Mouse (Mus musculus): ENCODE data around the gene Atp7b. TPM values are rescaled to one million over a fixed set of nuclear protein-coding genes. Genes with fewer than 3 reads are reported as not detected.
A peak's percentile ranks its signal among the peaks of the same experiment; 100 is the strongest.

Atp7b gene
- polyA plus RNA-seq, 1 experiment from 2014 or later = 2.6 TPM

DNA sequence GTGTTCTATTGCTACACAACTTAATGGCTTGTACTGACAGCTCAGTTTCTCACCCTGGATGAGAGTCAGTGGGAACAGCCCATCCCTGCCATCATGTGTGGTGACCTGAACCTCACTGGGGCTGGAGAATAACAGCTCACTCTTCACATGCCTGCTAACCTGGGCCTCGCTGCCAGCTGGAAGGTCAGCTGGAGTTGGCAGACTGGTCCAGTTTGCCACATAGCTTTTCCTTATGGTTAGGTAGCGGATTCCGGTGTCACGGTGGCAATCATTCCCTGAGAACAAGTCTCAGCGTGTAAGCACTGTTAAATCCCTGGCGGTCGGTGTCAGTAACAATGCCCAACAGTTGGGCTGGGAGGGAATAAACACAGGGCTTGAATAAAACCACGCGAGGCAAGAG is 24.0 kb downstream of the Atp7b start:
- WGBS = 91% methylated on average over 9 of the region's 9 CpGs
- Histone ChIP-seq H3K27ac (ENCODE audit: low read length) (no peak overlapping the region), H3K4me1 (replicated peaks; ENCODE audit: control insufficient read depth, insufficient read depth, low read length) (no peaks in the 10 kb centered on the region)

DNA sequence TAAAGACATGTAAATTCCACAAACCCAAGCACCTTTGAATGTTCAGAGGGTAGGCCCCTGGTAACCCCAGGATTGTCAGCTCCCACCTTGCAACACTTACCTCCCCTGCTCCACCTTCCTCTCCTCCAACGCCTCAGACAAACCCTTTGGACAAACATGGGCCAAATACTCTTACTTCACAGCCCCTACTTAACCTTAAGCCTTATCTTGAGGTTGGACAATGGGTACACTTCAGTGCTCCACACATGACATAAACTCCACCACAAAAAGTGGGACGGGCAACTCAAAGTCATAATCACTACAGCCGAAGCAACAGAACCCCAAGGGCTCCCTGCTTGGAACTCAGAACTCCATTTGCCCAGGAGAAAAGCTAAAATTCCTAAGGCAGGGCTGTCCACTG is 29.1 kb downstream of the Atp7b start:
- Histone ChIP-seq H3K36me3 (ENCODE audit: control insufficient read depth, insufficient read depth, low read length) (no peaks in the 10 kb centered on the region), H3K4me3 (ENCODE audit: low read length) (no peak overlapping the region), H3K4me2 (ENCODE audit: low read depth, low read length) (no peak overlapping the region), H3K27ac (ENCODE audit: low read length) (no peak overlapping the region), H3K9me3 (ENCODE audit: control insufficient read depth, low read length) (no peaks in the 10 kb centered on the region), H3K9ac (ENCODE audit: low read length) (no peak overlapping the region), H3K27me3 (ENCODE audit: control insufficient read depth, insufficient read depth, low read depth, low read length) (no peaks in the 10 kb centered on the region), H3K4me1 (replicated peaks; ENCODE audit: control insufficient read depth, insufficient read depth, low read length) (no peaks in the 10 kb centered on the region)
- no peak for ATAC-seq (ENCODE audit: low read depth)
- WGBS = 54% methylated on average over 3 of the region's 3 CpGs

More for the DNA sequence above, 24.0 kb downstream of the Atp7b start:
- Histone ChIP-seq H3K4me3 (ENCODE audit: low read length) (no peak overlapping the region), H3K9me3 (ENCODE audit: control insufficient read depth, low read length) (no peaks in the 10 kb centered on the region), H3K27me3 (ENCODE audit: control insufficient read depth, insufficient read depth, low read depth, low read length) (no peaks in the 10 kb centered on the region; the same call in 1 of the 2 replicates), H3K36me3 (ENCODE audit: control insufficient read depth, insufficient read depth, low read length) (no peaks in the 10 kb centered on the region), H3K4me2 (ENCODE audit: low read depth, low read length) (no peak overlapping the region), H3K9ac (ENCODE audit: low read length) (no peak overlapping the region)
- ATAC-seq (ENCODE audit: low read depth) = no peak

DNA sequence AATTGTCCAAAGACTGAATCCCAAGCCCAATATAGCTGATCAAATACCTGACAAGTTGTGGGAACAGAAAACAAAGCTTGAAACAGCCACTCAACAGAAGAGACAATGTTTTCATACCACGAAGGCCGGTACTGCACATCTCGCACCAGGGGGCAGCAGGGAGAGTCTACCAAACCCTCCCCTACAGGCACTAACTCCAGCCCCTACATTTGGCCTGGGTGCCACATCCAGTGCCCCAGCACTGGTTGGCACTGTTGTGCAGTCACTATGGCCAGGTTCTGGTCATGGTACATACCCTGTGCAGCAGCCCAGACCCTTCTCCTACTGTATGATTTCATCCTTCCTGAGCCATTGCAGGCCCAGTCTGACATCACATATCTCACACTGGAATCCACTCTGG is 31.1 kb downstream of the Atp7b start:
- H3K9me3 ChIP-seq (ENCODE audit: control insufficient read depth, low read length) = no peaks in the 10 kb centered on the region
- no peaks in the 10 kb centered on the region for H3K27me3 ChIP-seq (ENCODE audit: control insufficient read depth, insufficient read depth, low read depth, low read length)
- WGBS = 82% methylated on average over 3 of the region's 3 CpGs
- H3K4me1 ChIP-seq (replicated peaks; ENCODE audit: control insufficient read depth, insufficient read depth, low read length) = no peaks in the 10 kb centered on the region
- no peak for ATAC-seq (ENCODE audit: low read depth)
- H3K9ac ChIP-seq (ENCODE audit: low read length) = no peak overlapping the region
- H3K4me2 ChIP-seq (ENCODE audit: low read depth, low read length) = no peak overlapping the region
- H3K36me3 ChIP-seq (ENCODE audit: control insufficient read depth, insufficient read depth, low read length) = no peaks in the 10 kb centered on the region
- H3K4me3 ChIP-seq (ENCODE audit: low read length) = no peak overlapping the region
- H3K27ac ChIP-seq (ENCODE audit: low read length) = no peak overlapping the region

DNA sequence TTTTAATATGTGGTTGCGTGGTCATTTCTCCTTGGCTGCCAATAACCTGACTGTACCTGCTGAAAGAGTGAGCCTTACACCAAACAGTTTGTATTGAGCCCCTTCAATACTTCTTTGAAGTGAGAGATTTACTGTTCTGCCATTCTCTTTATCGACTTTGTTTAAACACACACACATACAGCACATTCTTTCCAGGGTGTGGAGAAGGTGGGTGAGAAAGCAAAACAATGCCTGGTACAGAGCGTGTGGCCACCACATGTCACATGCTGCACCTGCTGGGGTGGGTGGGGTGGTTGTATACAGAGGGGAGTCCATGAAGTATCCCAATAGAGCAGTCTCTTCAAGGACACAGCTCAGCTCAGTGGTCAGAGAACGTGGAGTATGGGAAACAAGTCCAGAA is 34.9 kb downstream of the Atp7b start:
- H3K4me1 ChIP-seq (replicated peaks; ENCODE audit: control insufficient read depth, insufficient read depth, low read length) = no peaks in the 10 kb centered on the region
- H3K27me3 ChIP-seq (ENCODE audit: control insufficient read depth, insufficient read depth, low read depth, low read length) = no peaks in the 10 kb centered on the region
- 0 out of 2 replicates have a peak overlapping the region, but pooled peaks have one; percentile 25 for H3K27ac ChIP-seq (ENCODE audit: low read length)
- no peaks in the 10 kb centered on the region for H3K9me3 ChIP-seq (ENCODE audit: control insufficient read depth, low read length)
- ATAC-seq (ENCODE audit: low read depth) = peak; percentile 57; the same call in 1 of the 2 replicates
- no peak overlapping the region for H3K4me2 ChIP-seq (ENCODE audit: low read depth, low read length)
- WGBS = 45% methylated on average over 4 of the region's 4 CpGs
- no peak overlapping the region for H3K4me3 ChIP-seq (ENCODE audit: low read length)
- no peak overlapping the region for H3K9ac ChIP-seq (ENCODE audit: low read length)
- H3K36me3 ChIP-seq (ENCODE audit: control insufficient read depth, insufficient read depth, low read length) = no peaks in the 10 kb centered on the region

DNA sequence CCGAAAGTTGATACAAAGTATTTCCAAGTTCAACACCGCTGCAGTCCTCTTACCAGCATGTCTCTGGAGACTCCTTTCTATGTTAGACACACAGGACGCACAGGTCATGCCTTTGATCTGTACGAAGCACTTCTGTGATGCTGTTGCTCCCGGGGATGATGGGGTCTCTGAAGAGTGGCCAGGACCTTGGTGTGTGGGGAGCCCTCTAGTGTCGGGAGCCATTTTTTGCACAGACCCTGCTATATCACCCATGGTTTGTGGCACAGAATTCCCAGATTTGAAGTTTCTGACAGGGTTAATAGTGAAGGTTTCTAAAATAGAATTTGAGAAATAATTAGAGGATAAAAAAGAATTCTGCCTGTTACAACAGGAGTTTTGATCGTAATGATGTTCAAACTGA is 37.9 kb downstream of the Atp7b start:
- H3K27ac ChIP-seq (ENCODE audit: low read length) = no peak overlapping the region
- no peaks in the 10 kb centered on the region for H3K9me3 ChIP-seq (ENCODE audit: control insufficient read depth, low read length)
- H3K4me3 ChIP-seq (ENCODE audit: low read length) = no peak overlapping the region
- H3K4me2 ChIP-seq (ENCODE audit: low read depth, low read length) = no peak overlapping the region
- no peaks in the 10 kb centered on the region for H3K27me3 ChIP-seq (ENCODE audit: control insufficient read depth, insufficient read depth, low read depth, low read length)
- no peak for ATAC-seq (ENCODE audit: low read depth)
- H3K9ac ChIP-seq (ENCODE audit: low read length) = no peak overlapping the region
- WGBS = 44% methylated on average over 7 of the region's 7 CpGs
- no peaks in the 10 kb centered on the region for H3K36me3 ChIP-seq (ENCODE audit: control insufficient read depth, insufficient read depth, low read length)
- H3K4me1 ChIP-seq (replicated peaks; ENCODE audit: control insufficient read depth, insufficient read depth, low read length) = no peaks in the 10 kb centered on the region

DNA sequence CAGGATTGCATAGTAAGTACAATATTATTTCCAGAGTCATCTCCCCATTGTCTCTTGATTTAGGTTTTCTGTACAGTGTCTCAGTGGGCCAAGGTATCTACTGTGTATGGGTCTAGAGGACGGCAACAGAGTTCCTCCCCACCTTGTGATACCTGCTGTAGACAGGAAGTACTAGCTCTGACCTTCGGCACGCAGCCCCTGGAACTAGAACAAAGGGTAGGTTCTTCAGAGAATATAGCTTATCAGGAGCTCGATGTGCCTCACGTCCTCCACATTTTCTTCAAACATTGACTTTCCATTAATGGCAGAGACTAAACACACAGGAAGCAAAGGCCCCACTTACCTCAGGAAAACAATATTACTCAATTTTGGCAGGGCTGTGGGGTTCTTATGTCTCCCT is 40.6 kb downstream of the Atp7b start:
- Histone ChIP-seq H3K9me3 (ENCODE audit: control insufficient read depth, low read length) (no peaks in the 10 kb centered on the region), H3K4me2 (ENCODE audit: low read depth, low read length) (no peak overlapping the region), H3K4me1 (replicated peaks; ENCODE audit: control insufficient read depth, insufficient read depth, low read length) (no peaks in the 10 kb centered on the region), H3K9ac (ENCODE audit: low read length) (no peak overlapping the region), H3K36me3 (ENCODE audit: control insufficient read depth, insufficient read depth, low read length) (no peaks in the 10 kb centered on the region), H3K4me3 (ENCODE audit: low read length) (no peak overlapping the region), H3K27ac (ENCODE audit: low read length) (no peak overlapping the region), H3K27me3 (ENCODE audit: control insufficient read depth, insufficient read depth, low read depth, low read length) (no peaks in the 10 kb centered on the region)
- ATAC-seq (ENCODE audit: low read depth) = no peak; the same call in 1 of the 2 replicates
- 46% methylated on average over 5 of the region's 5 CpGs for WGBS

DNA sequence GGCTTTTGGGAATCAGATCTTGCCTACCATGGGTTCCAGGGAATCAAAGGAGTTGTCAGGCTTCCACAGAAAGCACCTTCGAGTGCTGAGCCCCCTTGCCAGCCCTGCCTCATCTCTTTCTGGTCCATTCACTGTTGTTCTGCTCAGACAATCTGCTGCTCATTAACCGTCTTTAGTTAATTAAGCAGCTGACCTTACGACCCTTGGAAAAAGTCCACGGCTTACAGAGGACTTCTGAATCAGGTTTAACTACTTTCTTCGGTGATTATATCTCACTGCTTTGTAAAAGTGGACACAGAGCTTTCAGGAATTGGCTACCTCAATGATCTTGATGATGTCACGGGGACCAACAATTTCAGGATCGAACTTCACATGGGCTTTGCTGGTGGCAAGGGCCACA is 42.4 kb downstream of the Atp7b start:
- H3K36me3 ChIP-seq (ENCODE audit: control insufficient read depth, insufficient read depth, low read length) = no peaks in the 10 kb centered on the region
- 72% methylated on average over 7 of the region's 7 CpGs for WGBS
- no peaks in the 10 kb centered on the region for H3K9me3 ChIP-seq (ENCODE audit: control insufficient read depth, low read length)
- no peak overlapping the region for H3K27ac ChIP-seq (ENCODE audit: low read length)
- H3K4me3 ChIP-seq (ENCODE audit: low read length) = no peak overlapping the region
- H3K4me2 ChIP-seq (ENCODE audit: low read depth, low read length) = no peak overlapping the region
- H3K27me3 ChIP-seq (ENCODE audit: control insufficient read depth, insufficient read depth, low read depth, low read length) = no peaks in the 10 kb centered on the region
- no peaks in the 10 kb centered on the region for H3K4me1 ChIP-seq (replicated peaks; ENCODE audit: control insufficient read depth, insufficient read depth, low read length)
- ATAC-seq (ENCODE audit: low read depth) = no peak
- no peak overlapping the region for H3K9ac ChIP-seq (ENCODE audit: low read length)

DNA sequence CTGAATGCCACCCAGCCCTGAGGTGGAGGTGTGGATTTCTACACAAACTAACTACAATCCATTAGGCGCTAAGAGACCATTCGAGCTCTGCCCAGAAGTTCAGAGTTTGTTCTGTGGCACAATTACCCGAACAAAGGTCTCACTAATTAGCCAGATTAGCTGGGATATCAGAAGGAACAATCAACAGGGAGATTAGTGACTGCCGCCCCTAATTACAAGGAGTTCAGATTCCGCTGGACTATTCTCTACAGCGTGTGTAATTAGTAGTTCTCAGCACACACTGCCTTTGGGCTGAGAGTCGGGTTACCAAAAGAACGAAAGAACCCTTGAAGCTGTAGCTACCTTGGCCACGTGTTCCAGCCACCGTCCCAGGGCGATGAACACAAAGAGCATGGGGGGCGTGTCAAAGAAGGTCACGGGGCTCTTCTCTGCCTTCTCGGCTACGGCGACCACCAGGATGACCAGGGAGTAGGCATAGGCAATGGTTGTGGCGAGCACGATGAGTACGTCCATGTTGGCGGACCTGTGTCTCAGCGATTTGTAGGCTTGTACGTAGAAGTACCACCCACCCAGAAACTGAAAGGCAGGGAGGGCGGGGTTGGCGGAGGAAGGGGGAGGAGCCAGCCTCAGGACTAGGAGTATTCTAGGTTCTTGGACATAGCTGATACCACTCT is 46.9 kb downstream of the Atp7b start:
- no peaks in the 10 kb centered on the region for H3K27me3 ChIP-seq (ENCODE audit: control insufficient read depth, insufficient read depth, low read depth, low read length)
- 75% methylated on average over 24 of the region's 24 CpGs for WGBS
- H3K9ac ChIP-seq (ENCODE audit: low read length) = no peak overlapping the region
- H3K4me2 ChIP-seq (ENCODE audit: low read depth, low read length) = no peak overlapping the region
- H3K27ac ChIP-seq (ENCODE audit: low read length) = no peak overlapping the region
- no peak overlapping the region for H3K4me3 ChIP-seq (ENCODE audit: low read length)
- H3K9me3 ChIP-seq (ENCODE audit: control insufficient read depth, low read length) = no peaks in the 10 kb centered on the region
- no peak for ATAC-seq (ENCODE audit: low read depth)
- no peaks in the 10 kb centered on the region for H3K36me3 ChIP-seq (ENCODE audit: control insufficient read depth, insufficient read depth, low read length)
- no peaks in the 10 kb centered on the region for H3K4me1 ChIP-seq (replicated peaks; ENCODE audit: control insufficient read depth, insufficient read depth, low read length)

DNA sequence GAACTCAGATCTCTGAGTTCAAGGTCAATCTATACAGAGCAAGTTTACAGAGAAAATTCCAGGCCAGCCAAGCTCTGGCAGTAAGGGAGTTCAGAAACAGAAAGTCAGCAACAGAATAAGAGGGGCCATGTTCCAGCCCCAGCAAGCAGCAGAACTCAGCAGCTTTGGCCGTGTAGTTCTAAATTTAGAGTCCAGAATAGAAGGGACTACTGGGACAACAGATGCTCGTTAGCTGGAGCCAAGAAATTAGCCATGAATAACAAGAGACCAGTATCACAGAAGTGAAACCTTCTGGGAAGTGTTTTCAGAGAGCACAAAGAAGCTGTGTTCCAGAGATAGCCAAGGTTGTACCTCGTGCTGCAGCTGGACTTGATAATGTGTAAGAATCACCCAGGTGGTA is 50.7 kb downstream of the Atp7b start:
- H3K36me3 ChIP-seq (ENCODE audit: control insufficient read depth, insufficient read depth, low read length) = no peaks in the 10 kb centered on the region
- no peak overlapping the region for H3K4me2 ChIP-seq (ENCODE audit: low read depth, low read length)
- no peak overlapping the region for H3K4me3 ChIP-seq (ENCODE audit: low read length)
- no peaks in the 10 kb centered on the region for H3K27me3 ChIP-seq (ENCODE audit: control insufficient read depth, insufficient read depth, low read depth, low read length)
- ATAC-seq (ENCODE audit: low read depth) = no peak
- no peaks in the 10 kb centered on the region for H3K9me3 ChIP-seq (ENCODE audit: control insufficient read depth, low read length)
- whole genome bisulfite sequencing = 68% methylated on average over 3 of the region's 3 CpGs
- H3K27ac ChIP-seq (ENCODE audit: low read length) = no peak overlapping the region
- no peaks in the 10 kb centered on the region for H3K4me1 ChIP-seq (replicated peaks; ENCODE audit: control insufficient read depth, insufficient read depth, low read length)
- no peak overlapping the region for H3K9ac ChIP-seq (ENCODE audit: low read length)

DNA sequence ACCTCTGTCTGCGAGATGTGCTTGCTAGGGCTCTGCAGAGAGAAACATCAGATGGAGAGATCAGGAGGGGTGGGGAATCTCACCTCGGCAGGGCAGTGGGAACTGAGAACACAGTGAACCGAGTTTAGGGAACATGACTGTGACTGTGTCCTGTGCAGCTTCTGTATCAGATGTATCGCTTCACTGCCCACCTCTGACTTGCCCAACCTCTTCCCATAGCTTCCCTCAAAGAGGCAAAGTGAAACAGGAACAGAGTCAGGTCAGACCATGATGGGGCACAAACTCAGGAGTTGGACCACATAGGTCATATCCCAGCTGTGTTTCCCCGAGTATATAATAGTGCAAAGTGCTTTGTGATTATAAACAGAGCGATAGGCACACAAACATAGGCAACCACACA is 53.7 kb downstream of the Atp7b start:
- H3K4me2 ChIP-seq (ENCODE audit: low read depth, low read length) = no peak overlapping the region
- H3K4me1 ChIP-seq (replicated peaks; ENCODE audit: control insufficient read depth, insufficient read depth, low read length) = no peaks in the 10 kb centered on the region
- no peaks in the 10 kb centered on the region for H3K27me3 ChIP-seq (ENCODE audit: control insufficient read depth, insufficient read depth, low read depth, low read length)
- no peaks in the 10 kb centered on the region for H3K9me3 ChIP-seq (ENCODE audit: control insufficient read depth, low read length)
- H3K27ac ChIP-seq (ENCODE audit: low read length) = no peak overlapping the region
- no peak overlapping the region for H3K4me3 ChIP-seq (ENCODE audit: low read length)
- no peaks in the 10 kb centered on the region for H3K36me3 ChIP-seq (ENCODE audit: control insufficient read depth, insufficient read depth, low read length)
- WGBS = 69% methylated on average over 6 of the region's 6 CpGs
- no peak for ATAC-seq (ENCODE audit: low read depth)
- H3K9ac ChIP-seq (ENCODE audit: low read length) = no peak overlapping the region
